In genomic region chr4:44168231-44168647, GRCm38 (mm10) we compare ENCODE assay signal across 8 mouse cellular contexts.
DNase-seq lines count a peak whose midpoint lies in the region; ATAC-seq and TF ChIP-seq lines count a peak whose summit lies in the region.

No protein-coding gene starts in this region.

- peak overlapping the region; percentile 56 for H3K9ac ChIP-seq in forebrain, embryonic 14.5 days (ENCODE audit: low read length)

- ATAC-seq in forebrain, embryonic 14.5 days = peak; percentile 86
- peak; percentile 83 for ATAC-seq in neutrophil, adult 5-6 weeks (ENCODE audit: extremely low read depth, insufficient number of reproducible peaks, low FRiP score, poor library complexity, severe bottlenecking)

- H3K4me3 ChIP-seq in forebrain, embryonic 14.5 days (ENCODE audit: low read depth, low read length) = peak overlapping the region; percentile 40
- H3K4me3 ChIP-seq in lung, adult 2 months (replicated peaks; ENCODE audit: extremely low read depth, low read depth, low read length) = peak overlapping the region; percentile 77

- intact Hi-C loops in heart, postnatal 25 days (cut with DNase I) = no loop called here

- H3K4me1 ChIP-seq in forebrain, embryonic 14.5 days (ENCODE audit: control insufficient read depth, insufficient read depth, low read length) = peaks cover 23% of the 10 kb centered on the region
- H3K4me1 ChIP-seq in lung, adult 2 months (ENCODE audit: control insufficient read depth, insufficient read depth, low read length) = peaks cover 4% of the 10 kb centered on the region

- TF ChIP-seq CTCF in lung, adult 2 months (IDR thresholded peaks at IDR 0.05; ENCODE audit: insufficient read depth, low read length) = no peak

- DNase-seq in ES-CJ7 (ENCODE audit: low read depth, low spot score) = peak; percentile 96
- DNase-seq in cerebellum, adult 11 months = peak; percentile 88
- peak; percentile 97 for DNase-seq in forebrain, embryonic 14.5 days (ENCODE audit: low spot score)
- DNase-seq in heart, postnatal 25 days (ENCODE audit: low spot score) = peak; percentile 93
- peak; percentile 86 to 91 for DNase-seq in layer of hippocampus, adult 18-20 months (ENCODE audit: low spot score in 2 of 2)
- DNase-seq in lung, adult 2 months = peak; percentile 91
- DNase-seq in thymus, adult 18-20 months = peak; percentile 96 to 98

- peak; percentile 86; the same call in 1 of the 2 replicates for TF ChIP-seq POLR2A in lung, adult 2 months (IDR thresholded peaks at IDR 0.05; ENCODE audit: borderline replicate concordance, extremely low read depth, low read depth, low read length)

- H3K36me3 ChIP-seq in forebrain, embryonic 14.5 days (ENCODE audit: control insufficient read depth, insufficient read depth, low read length) = no peaks in the 10 kb centered on the region

- no peaks in the 10 kb centered on the region for H3K27me3 ChIP-seq in forebrain, embryonic 14.5 days (replicated peaks; ENCODE audit: control insufficient read depth, insufficient read depth, low read length)

- 0 out of 2 replicates have a peak overlapping the region, but pooled peaks have one; percentile 14 for H3K27ac ChIP-seq in forebrain, embryonic 14.5 days (ENCODE audit: low read depth, low read length)

- no peaks in the 10 kb centered on the region for H3K9me3 ChIP-seq in forebrain, embryonic 14.5 days (replicated peaks; ENCODE audit: control insufficient read depth, low read length)

- WGBS in forebrain, embryonic 14.5 days = 0% methylated on average over 22 of the region's 34 CpGs
- under 1% methylated on average over 22 of the region's 34 CpGs for WGBS in lung, adult 2 months

- peak overlapping the region; percentile 60 for H3K4me2 ChIP-seq in forebrain, embryonic 14.5 days (ENCODE audit: low read length)

Comparison
In these comparisons a context has a peak if more than half of its experiments do, and no peak if none do; other contexts are left out.
1. Peak in every context shown above with its lines: DNase-seq, ATAC-seq, H3K4me3 ChIP-seq and H3K27ac ChIP-seq.